Comparison of ENCODE assay signal across 15 mouse cellular contexts in genomic region chr17:87879484-87880225, GRCm38 (mm10). TPM values are rescaled to one million over a fixed set of nuclear protein-coding genes. Genes with fewer than 3 reads are reported as not detected.
A peak's percentile ranks its signal among the peaks of the same experiment; 100 is the strongest.
DNase-seq lines count a peak whose midpoint lies in the region; ATAC-seq lines count a peak whose summit lies in the region.
"Had no signal": no experiment of that assay in that cellular context is flagged by ENCODE, and none has a peak within 500 bp of the region (broad histone marks: within the 10 kb centered on the region; RNA-seq: fewer than 3 reads in every experiment).

No protein-coding gene starts in this region.

- no peaks in the 10 kb centered on the region for H3K36me3 ChIP-seq in hindbrain, embryonic 11.5 days (ENCODE audit: control insufficient read depth, insufficient read depth, low read length)
- no peaks in the 10 kb centered on the region for H3K36me3 ChIP-seq in hindbrain, embryonic 16.5 days (ENCODE audit: control insufficient read depth, insufficient read depth, low read length)
- H3K36me3 ChIP-seq in limb, embryonic 10.5 days, result no peaks in the 10 kb centered on the region

- DNase-seq in hindbrain, embryonic 11.5 days (ENCODE audit: low spot score), result peak; percentile 18
- peak; percentile 8 for DNase-seq in urinary bladder, adult 2 months (ENCODE audit: low spot score)
- DNase-seq in urinary bladder, postnatal 10 days (ENCODE audit: low spot score), result no peak
- peak; percentile 23 for DNase-seq in limb, embryonic 10.5 days (ENCODE audit: low spot score)
- DNase-seq in thymus, postnatal 0 days (ENCODE audit: low spot score), result no peak
- DNase-seq in ovary, postnatal 10 days (ENCODE audit: low spot score), result no peak
- no peak for DNase-seq in c-Kit-positive CD71-positive TER-119-positive erythroid progenitor cells, embryonic 14.5 days (ENCODE audit: low spot score)
- DNase-seq: adrenal gland, postnatal 10 days; heart, postnatal 14 days; lung, adult 18-20 months; thymus, adult 18-20 months had no signal

- peaks cover 5% of the 10 kb centered on the region; the same call in 1 of the 2 replicates for H3K4me1 ChIP-seq in hindbrain, embryonic 11.5 days (replicated peaks; ENCODE audit: control insufficient read depth, insufficient read depth, low read length)
- H3K4me1 ChIP-seq in hindbrain, embryonic 16.5 days (ENCODE audit: control insufficient read depth, insufficient read depth, low read depth, low read length), result peaks cover 10% of the 10 kb centered on the region; the same call in 1 of the 2 replicates
- peaks cover 30% of the 10 kb centered on the region for H3K4me1 ChIP-seq in limb, embryonic 10.5 days

- H3K9me3 ChIP-seq in hindbrain, embryonic 11.5 days (ENCODE audit: control insufficient read depth, low read length), result no peaks in the 10 kb centered on the region
- no peaks in the 10 kb centered on the region for H3K9me3 ChIP-seq in hindbrain, embryonic 16.5 days (ENCODE audit: control insufficient read depth, low read length)
- no peaks in the 10 kb centered on the region for H3K9me3 ChIP-seq in limb, embryonic 10.5 days (replicated peaks)

- no peak overlapping the region for H3K9ac ChIP-seq in hindbrain, embryonic 11.5 days (ENCODE audit: low read depth, low read length)
- no peak overlapping the region for H3K9ac ChIP-seq in hindbrain, embryonic 16.5 days (ENCODE audit: low read depth, low read length)

- H3K4me2 ChIP-seq in hindbrain, embryonic 11.5 days (replicated peaks; ENCODE audit: low read depth, low read length), result no peak overlapping the region
- no peak overlapping the region for H3K4me2 ChIP-seq in hindbrain, embryonic 16.5 days (ENCODE audit: low read length)

- no peak overlapping the region for H3K27ac ChIP-seq in hindbrain, embryonic 11.5 days (ENCODE audit: low read depth, low read length)
- no peak overlapping the region for H3K27ac ChIP-seq in hindbrain, embryonic 16.5 days (ENCODE audit: low read depth, low read length)
- H3K27ac ChIP-seq in limb, embryonic 10.5 days, result no peak overlapping the region

- H3K4me3 ChIP-seq in hindbrain, embryonic 11.5 days (ENCODE audit: low read depth, low read length), result no peak overlapping the region
- no peak overlapping the region for H3K4me3 ChIP-seq in hindbrain, embryonic 16.5 days (ENCODE audit: low read length)
- no peak overlapping the region for H3K4me3 ChIP-seq in limb, embryonic 10.5 days

- peaks cover 7% of the 10 kb centered on the region; the same call in 1 of the 2 replicates for H3K27me3 ChIP-seq in hindbrain, embryonic 11.5 days (ENCODE audit: control insufficient read depth, insufficient read depth, low read length)
- no peaks in the 10 kb centered on the region; the same call in 1 of the 2 replicates for H3K27me3 ChIP-seq in hindbrain, embryonic 16.5 days (replicated peaks; ENCODE audit: control insufficient read depth, insufficient read depth, low read length)
- H3K27me3 ChIP-seq in limb, embryonic 10.5 days (ENCODE audit: low read depth, poor library complexity, severe bottlenecking), result peaks cover 4% of the 10 kb centered on the region; the same call in 1 of the 2 replicates
- H3K27me3 ChIP-seq: Patski had no signal

- no peak for ATAC-seq in hindbrain, embryonic 11.5 days (ENCODE audit: low FRiP score)
- no peak for ATAC-seq in hindbrain, embryonic 16.5 days
- ATAC-seq: CD4-positive, CD25-positive, alpha-beta regulatory T cell, adult 4 months; Patski had no signal

- 54% methylated on average over 9 of the region's 9 CpGs for WGBS in hindbrain, embryonic 11.5 days
- 36% methylated on average over 9 of the region's 9 CpGs for WGBS in hindbrain, embryonic 16.5 days
- WGBS in limb, embryonic 10.5 days, result 79% methylated on average over 9 of the region's 9 CpGs

RNA-seq across cellular contexts. Expression of gene Rpl36-ps4, which starts 41.1 kb away (rescaled TPM):
- not detected in 2 replicates for polyA plus RNA-seq in hindbrain, embryonic 11.5 days (2014; fragmentation: Nextera tagmentation; extraction: Ambion mirVana)
- not detected in 2 replicates for polyA plus RNA-seq in hindbrain, embryonic 16.5 days (2015; fragmentation: Nextera tagmentation; extraction: Ambion mirVana)
- not detected in 2 replicates for polyA plus RNA-seq in urinary bladder, adult 2 months (2012; rRNA removed)
- polyA plus RNA-seq in limb, embryonic 10.5 days (2016; fragmentation: Nextera tagmentation; extraction: Ambion mirVana), result not detected in 2 replicates
- not detected in 2 replicates for polyA plus RNA-seq in thymus, postnatal 0 days (2015; fragmentation: Nextera tagmentation; extraction: Ambion mirVana)
- polyA plus RNA-seq: CD4-positive, CD25-positive, alpha-beta regulatory T cell, adult 4 months; gonadal fat pad, adult 2 months; Patski had no signal

Comparison
In these comparisons a context has a peak if more than half of its experiments do, and no peak if none do; other contexts are left out.
1. DNase-seq: peak in hindbrain, embryonic 11.5 days (single experiment), urinary bladder, adult 2 months (single experiment) and limb, embryonic 10.5 days (single experiment); none in urinary bladder, postnatal 10 days (single experiment), thymus, postnatal 0 days (single experiment), ovary, postnatal 10 days (single experiment) and c-Kit-positive CD71-positive TER-119-positive erythroid progenitor cells, embryonic 14.5 days (single experiment).